Mouse (Mus musculus): ENCODE data around the gene Smyd4.
A peak's percentile ranks its signal among the peaks of the same experiment; 100 is the strongest.

Gene Smyd4

DNA sequence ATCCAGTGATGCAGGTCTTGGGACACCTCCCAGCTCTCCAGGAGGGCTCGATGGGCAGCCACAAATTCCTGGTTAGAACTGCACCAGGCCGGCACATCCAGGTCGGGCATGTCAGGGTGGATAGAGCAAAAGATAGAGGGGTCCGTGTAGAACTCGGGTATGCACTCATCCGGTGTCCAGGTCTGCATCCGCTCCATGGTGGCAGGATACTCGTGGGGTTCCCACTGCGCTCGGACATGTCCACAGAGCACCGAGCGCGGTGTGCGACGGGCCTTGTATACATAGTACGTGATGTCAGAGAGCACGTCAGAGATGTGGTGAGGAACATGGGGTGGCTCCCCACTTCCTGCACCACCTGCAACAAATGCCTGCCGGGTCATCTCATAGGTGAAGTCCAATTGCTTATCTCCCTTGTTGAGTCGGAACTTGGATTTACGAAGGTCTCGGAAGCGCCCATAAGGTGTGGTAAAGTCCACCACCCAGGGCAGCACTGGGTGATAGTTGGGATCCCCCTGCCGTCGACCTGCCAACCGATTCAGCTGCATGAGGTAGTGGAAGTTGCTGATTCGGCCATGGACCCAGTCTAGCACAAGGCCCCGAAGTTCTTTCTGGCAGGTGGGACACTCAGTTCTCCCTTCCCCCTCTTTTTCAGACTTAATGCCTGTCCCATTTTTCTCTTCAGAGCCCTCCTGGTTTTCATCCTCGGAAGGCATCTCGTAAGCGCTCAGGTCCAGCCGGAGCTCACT, 104.8 kb downstream of the Smyd4 start:
- DNase-seq (ENCODE audit: low read depth, low spot score) = no peak

DNA sequence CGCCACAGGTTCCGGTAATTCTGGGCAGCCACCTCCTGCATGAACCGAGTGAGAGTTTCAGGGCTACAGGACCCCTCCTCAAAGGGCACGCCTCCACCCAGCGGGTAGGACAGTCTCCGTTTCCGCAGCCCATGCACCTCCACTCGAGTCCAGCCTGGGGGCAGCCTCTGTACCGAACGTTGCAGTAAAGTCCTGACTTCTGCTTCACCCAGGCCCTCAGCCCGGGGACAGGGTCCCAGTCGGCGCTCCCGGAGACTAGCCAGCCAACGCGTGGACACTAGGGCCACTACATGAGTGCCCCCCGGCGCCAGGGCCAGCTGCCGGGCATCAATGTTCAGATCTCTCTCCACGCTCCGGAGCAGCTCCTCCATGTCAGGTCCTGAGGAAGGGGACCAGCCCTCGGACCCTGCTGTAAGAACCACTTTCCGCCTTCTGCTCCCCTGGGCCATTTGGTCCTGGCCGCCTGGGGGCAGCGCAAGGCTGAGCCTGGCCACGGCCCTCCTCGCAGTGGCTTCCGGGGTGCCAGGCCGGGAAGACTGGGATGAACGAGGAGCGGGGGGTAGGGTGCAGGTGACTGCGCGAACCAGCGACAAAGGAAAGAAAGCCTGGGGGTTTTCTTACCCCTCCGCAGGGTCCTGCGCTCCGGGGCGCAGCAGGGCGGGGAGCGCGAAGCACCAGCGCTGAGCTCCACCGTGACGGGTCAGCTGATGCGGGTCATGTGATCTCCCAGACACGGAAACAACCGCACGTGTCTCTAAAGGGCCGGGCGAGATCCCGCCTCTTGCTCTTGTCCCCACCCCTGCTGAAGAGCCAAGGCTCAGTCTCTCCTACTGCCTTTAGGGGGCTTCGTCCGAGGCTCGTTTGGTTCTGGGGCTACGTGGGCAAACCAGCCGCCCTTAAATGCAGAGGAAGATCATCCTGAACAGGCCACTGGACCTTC, 106.0 kb downstream of the Smyd4 start, which contains the start of gene Wdr81:
Gene Wdr81, minus strand, starts transcription at position 727 of the 940 bp plus-strand sequence.
- peak; percentile 91 for DNase-seq (ENCODE audit: low read depth, low spot score)
